Mouse (Mus musculus): Measurements from ENCODE around the gene Atp13a4.

DNA sequence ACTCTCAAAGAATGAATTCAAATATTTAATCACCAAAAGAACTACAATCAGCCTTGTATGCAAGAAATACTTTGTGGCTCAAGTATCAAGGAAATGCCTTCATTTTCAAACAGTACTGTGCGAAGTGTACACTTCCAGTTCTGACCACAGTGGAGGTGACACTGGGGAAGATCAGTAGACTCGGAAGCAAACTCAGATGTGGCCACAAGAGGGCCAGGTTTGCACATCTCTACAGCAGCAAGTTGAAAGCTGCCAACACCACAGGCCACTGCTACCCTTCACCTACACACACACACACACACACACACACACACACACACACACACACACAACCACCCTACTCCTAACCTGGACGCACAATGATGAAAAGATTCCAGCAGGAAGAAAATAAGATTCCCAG, 93.0 kb downstream of the Atp13a4 start:
- TF ChIP-seq POLR2A (IDR thresholded peaks at IDR 0.05; ENCODE audit: borderline replicate concordance, control insufficient read depth, low read depth, low read length), result no peak
- TF ChIP-seq CTCF (IDR thresholded peaks at IDR 0.05; ENCODE audit: control insufficient read depth, insufficient read depth, low read length), result no peak; the same call in 1 of the 2 replicates
